Mouse (Mus musculus): ENCODE data around the gene Rassf3.

DNA sequence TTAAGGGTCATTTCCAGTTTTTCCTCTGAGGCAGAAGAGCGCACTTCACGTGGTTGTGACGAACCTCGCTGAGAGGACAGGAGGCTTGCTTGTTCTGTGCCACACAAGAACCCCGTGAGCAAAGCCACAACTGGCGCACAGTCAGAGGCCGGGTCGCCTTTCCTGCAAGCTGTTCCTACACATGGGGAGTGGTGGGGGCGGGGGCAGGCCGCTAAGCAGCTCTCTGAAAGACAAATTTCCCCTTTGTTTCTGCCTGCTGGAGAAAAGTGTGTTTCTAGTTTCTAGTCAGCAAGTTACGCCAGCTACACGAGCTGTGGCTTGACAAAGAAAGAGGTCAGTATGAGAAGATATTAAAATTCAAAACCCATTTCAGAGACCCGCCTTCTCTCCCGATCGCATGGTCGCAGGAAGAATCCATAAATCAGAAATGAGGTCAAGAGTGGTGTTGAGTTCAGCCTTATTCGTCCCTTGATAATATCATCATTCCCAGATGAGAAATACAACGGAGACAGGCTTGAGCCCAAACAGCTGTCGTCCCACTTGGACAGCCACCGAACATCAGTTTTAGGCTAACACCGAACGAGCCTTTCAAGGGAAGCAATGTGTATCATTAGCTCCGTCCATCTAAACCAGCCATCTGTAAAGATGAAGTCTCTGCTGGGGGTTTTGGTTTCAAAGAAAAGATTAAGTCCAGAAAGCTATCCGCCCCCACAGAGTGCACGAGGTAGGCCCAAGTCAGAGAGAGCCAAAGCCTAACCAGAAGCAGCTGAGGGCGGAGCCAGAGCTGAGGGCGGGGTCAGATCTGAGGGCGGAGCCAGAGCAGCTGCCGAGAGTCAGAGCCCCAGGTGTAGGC, 30.8 kb upstream of the Rassf3 start:
- no peak for TF ChIP-seq CTCF (conservative IDR thresholded peaks at IDR 0.05 in 1 of 2, IDR thresholded peaks at IDR 0.05 in 1 of 2; ENCODE audit: low read depth in 2 of 2, low read length in 2 of 2)
- TF ChIP-seq POLR2A (IDR thresholded peaks at IDR 0.05; ENCODE audit: low read depth, low read length), result peak; percentile 71
- no peak; the same call in 1 of the 2 replicates for TF ChIP-seq ZMIZ1 (IDR thresholded peaks at IDR 0.05; ENCODE audit: low read depth, low read length)

All from CH12.LX (cell line).